Mouse (Mus musculus) embryo, embryonic 10 days (tissue): ENCODE results near the gene Myo9b.
A peak's percentile ranks its signal among the peaks of the same experiment; 100 is the strongest.

ENCODE experiments used
- DNase-seq: peaks from one replicate; pipeline ENCODE4 v3.0.0-alpha.2; 2015; ENCODE audit warnings: low spot score

Gene Myo9b

GRCm38 (mm10) chr8:71367529-71368176 lies 95.1 kb downstream of the Myo9b start:
- DNase-seq, result no peak

- DNase-seq, result no peak
Observed at GRCm38 (mm10) chr8:71368366-71368765, 95.9 kb downstream of the Myo9b start.

- no peak for DNase-seq
Observed at GRCm38 (mm10) chr8:71369040-71369718, 96.7 kb downstream of the Myo9b start.

- DNase-seq, result no peak
Observed at GRCm38 (mm10) chr8:71370711-71371235, 98.3 kb downstream of the Myo9b start.

- DNase-seq, result peak; percentile 99
Observed at GRCm38 (mm10) chr8:71371236-71371848, 98.8 kb downstream of the Myo9b start, which contains the start of gene Ocel1. Gene Ocel1, plus strand, starts transcription at chr8:71371298.

GRCm38 (mm10) chr8:71372427-71372826 lies 99.9 kb downstream of the Myo9b start:
- DNase-seq, result no peak

- DNase-seq, result no peak
Observed at GRCm38 (mm10) chr8:71373000-71373399, 100.5 kb downstream of the Myo9b start.

- peak; percentile 45 for DNase-seq
Observed at GRCm38 (mm10) chr8:71374616-71375206, 102.2 kb downstream of the Myo9b start.

- peak; percentile 85 for DNase-seq
Observed at GRCm38 (mm10) chr8:71375581-71376422, 103.3 kb downstream of the Myo9b start.

GRCm38 (mm10) chr8:71376423-71377030 lies 104.0 kb downstream of the Myo9b start:
- DNase-seq, result no peak

GRCm38 (mm10) chr8:71379008-71379407 lies 106.5 kb downstream of the Myo9b start:
- no peak for DNase-seq

- no peak for DNase-seq
Observed at GRCm38 (mm10) chr8:71379512-71380075, 107.1 kb downstream of the Myo9b start.

GRCm38 (mm10) chr8:71380178-71381171 lies 108.0 kb downstream of the Myo9b start:
- peak; percentile 32 for DNase-seq

GRCm38 (mm10) chr8:71381421-71381970 lies 109.0 kb downstream of the Myo9b start, which contains the start of gene Nr2f6:
Gene Nr2f6, minus strand, starts transcription at chr8:71381960.
- DNase-seq, result peak; percentile 78

- DNase-seq, result peak; percentile 90
Observed at GRCm38 (mm10) chr8:71381971-71382961, 109.8 kb downstream of the Myo9b start.

- DNase-seq, result peak; percentile 58
Observed at GRCm38 (mm10) chr8:71383396-71383795, 110.9 kb downstream of the Myo9b start.

GRCm38 (mm10) chr8:71383860-71384259 lies 111.3 kb downstream of the Myo9b start:
- no peak for DNase-seq
